Mouse (Mus musculus): ENCODE measurements at regions not wholly inside any gene's neighbourhood (a gene's known extent, or its start where the extent isn't known, plus 50 kb on each side); places are given as distances from the start of the nearest gene placed in this dataset.

GRCm38 (mm10) chr1:137991412-137991811, 184.1 kb downstream of the Ptprc start:
- TF ChIP-seq CTCF (IDR thresholded peaks at IDR 0.05; ENCODE audit: insufficient read depth, low read length) (no peak), POLR2A (IDR thresholded peaks at IDR 0.05; ENCODE audit: borderline replicate concordance, extremely low read depth, low read depth, low read length) (no peak)

Measured in lung, adult 2 months (tissue).